Mouse (Mus musculus) lung, postnatal 25 days (tissue): Measurements from ENCODE around the gene Ptpn1.
A peak's percentile ranks its signal among the peaks of the same experiment; 100 is the strongest.

Experiments
- DNase-seq: peaks from one replicate; pipeline ENCODE4 v3.0.0; 2022; ENCODE audit warnings: low spot score

Gene Ptpn1

GRCm38 (mm10) chr2:167948047-167948446, 16.2 kb downstream of the Ptpn1 start:
- peak; percentile 83 for DNase-seq

GRCm38 (mm10) chr2:167948557-167948956, 16.7 kb downstream of the Ptpn1 start:
- no peak for DNase-seq

- no peak for DNase-seq
Observed at GRCm38 (mm10) chr2:167949250-167949649, 17.4 kb downstream of the Ptpn1 start.

- DNase-seq: no peak
Observed at GRCm38 (mm10) chr2:167949808-167950207, 18.0 kb downstream of the Ptpn1 start.

GRCm38 (mm10) chr2:167950681-167951080, 18.8 kb downstream of the Ptpn1 start:
- DNase-seq: no peak

GRCm38 (mm10) chr2:167951301-167952211, 19.7 kb downstream of the Ptpn1 start:
- DNase-seq: no peak

- DNase-seq: no peak
Observed at GRCm38 (mm10) chr2:167953819-167954218, 22.0 kb downstream of the Ptpn1 start.

- DNase-seq: no peak
Observed at GRCm38 (mm10) chr2:167954928-167955327, 23.1 kb downstream of the Ptpn1 start.

GRCm38 (mm10) chr2:167957539-167957938, 25.7 kb downstream of the Ptpn1 start:
- DNase-seq: no peak

GRCm38 (mm10) chr2:167958082-167958788, 26.4 kb downstream of the Ptpn1 start:
- no peak for DNase-seq

- peak; percentile 91 for DNase-seq
Observed at GRCm38 (mm10) chr2:167958843-167959242, 27.0 kb downstream of the Ptpn1 start.

- no peak for DNase-seq
Observed at GRCm38 (mm10) chr2:167959384-167959911, 27.6 kb downstream of the Ptpn1 start.

GRCm38 (mm10) chr2:167959996-167960395, 28.1 kb downstream of the Ptpn1 start:
- DNase-seq: no peak

GRCm38 (mm10) chr2:167960584-167960983, 28.7 kb downstream of the Ptpn1 start:
- DNase-seq: no peak

- no peak for DNase-seq
Observed at GRCm38 (mm10) chr2:167962347-167962746, 30.5 kb downstream of the Ptpn1 start.

GRCm38 (mm10) chr2:167963176-167963575, 31.3 kb downstream of the Ptpn1 start:
- DNase-seq: no peak

- DNase-seq: no peak
Observed at GRCm38 (mm10) chr2:167963778-167964300, 32.0 kb downstream of the Ptpn1 start.

- DNase-seq: peak; percentile 89
Observed at GRCm38 (mm10) chr2:167964320-167964719, 32.5 kb downstream of the Ptpn1 start.

- no peak for DNase-seq
Observed at GRCm38 (mm10) chr2:167965911-167966310, 34.1 kb downstream of the Ptpn1 start.

GRCm38 (mm10) chr2:167968504-167968903, 36.6 kb downstream of the Ptpn1 start:
- no peak for DNase-seq

- DNase-seq: no peak
Observed at GRCm38 (mm10) chr2:167969851-167970541, 38.1 kb downstream of the Ptpn1 start.

GRCm38 (mm10) chr2:167972146-167972545, 40.3 kb downstream of the Ptpn1 start:
- DNase-seq: no peak
